In genomic region chr3:58653907-58654306, GRCm38 (mm10) we compare ENCODE assay signal across 8 mouse cellular contexts. TPM values are rescaled to one million over a fixed set of nuclear protein-coding genes. Genes with fewer than 3 reads are reported as not detected.
DNase-seq lines count a peak whose midpoint lies in the region.

No protein-coding gene starts in this region.

- peak; percentile 25 for DNase-seq in embryo, embryonic 11 days
- no peak for DNase-seq in embryo, embryonic 9.5 days (ENCODE audit: extremely low spot score)
- DNase-seq in left cerebral cortex, postnatal 4 days: peak; percentile 17
- no peak for DNase-seq in left cerebral cortex, postnatal 36 days (ENCODE audit: low spot score in 2 of 2)
- DNase-seq in R1 (ENCODE audit: low read depth, low spot score): peak; percentile 61
- peak; percentile 56 for DNase-seq in lung, postnatal 36 days
- DNase-seq in frontal cortex, postnatal 36 days (ENCODE audit: low spot score in 2 of 2): no peak
- DNase-seq in left cerebral cortex, adult 11 months (ENCODE audit: low spot score): no peak

- intact Hi-C loops in left cerebral cortex, postnatal 4 days (cut with DNase I): no loop called here
- intact Hi-C loops in left cerebral cortex, postnatal 36 days (cut with DNase I): loop anchor here (2.0 to 10.0 kb wide), 2 partner anchors 131 to 411 kb away; no protein-coding TSS in a partner anchor

RNA-seq across cellular contexts. Expression of gene Erich6, which starts 16.9 kb away (rescaled TPM):
- total RNA-seq in left cerebral cortex, postnatal 4 days (2021): under 1 TPM; 0.56 to 0.72 TPM
- 1 to 10 TPM in 1 of 2 experiments, under 1 TPM in 1; 0.89 to 1.9 TPM for total RNA-seq in left cerebral cortex, postnatal 36 days (2021)

RNA-seq across cellular contexts. Expression of gene Siah2, which starts 38.3 kb away (rescaled TPM):
- total RNA-seq in left cerebral cortex, postnatal 4 days (2021): 10 to 100 TPM; 19.4 to 23.2 TPM
- 10 to 100 TPM; 16.5 to 22.6 TPM for total RNA-seq in left cerebral cortex, postnatal 36 days (2021)

Comparison
In these comparisons a context has a peak if more than half of its experiments do, and no peak if none do; other contexts are left out.
1. DNase-seq: peak in embryo, embryonic 11 days (single experiment), left cerebral cortex, postnatal 4 days (single experiment), R1 (single experiment) and lung, postnatal 36 days (single experiment); none in embryo, embryonic 9.5 days (single experiment), left cerebral cortex, postnatal 36 days (0 of 2), frontal cortex, postnatal 36 days (0 of 2) and left cerebral cortex, adult 11 months (single experiment).